Mouse (Mus musculus): Measurements from ENCODE around the gene Ap4b1.
"Not testable (repeated sequence)": the region's sequence is repeated elsewhere in the genome, so short reads cannot be mapped to it uniquely, and the experiment has no call there.

The Ap4b1 gene

DNA sequence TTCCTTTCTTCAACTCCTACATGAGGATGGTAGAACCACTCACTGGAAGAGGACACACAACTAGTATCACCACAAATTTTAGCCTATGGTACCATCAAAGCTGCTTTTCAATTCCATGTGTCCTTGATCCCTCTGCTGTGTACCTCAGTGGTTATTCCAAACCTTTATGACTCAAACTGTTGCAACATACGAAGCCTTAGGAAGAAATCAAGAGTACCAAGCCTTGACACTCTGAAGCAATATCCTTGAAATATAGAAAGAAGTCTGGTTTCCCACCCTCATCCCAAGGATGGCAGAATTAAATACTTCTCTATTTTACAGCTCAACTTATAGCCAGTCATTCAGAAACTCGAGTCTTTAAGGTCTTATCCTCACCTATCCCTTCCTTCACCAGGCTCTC is 12.9 kb upstream of the Ap4b1 start:
- no peak for ATAC-seq (ENCODE audit: insufficient number of reproducible peaks, low FRiP score, low TSS enrichment)

DNA sequence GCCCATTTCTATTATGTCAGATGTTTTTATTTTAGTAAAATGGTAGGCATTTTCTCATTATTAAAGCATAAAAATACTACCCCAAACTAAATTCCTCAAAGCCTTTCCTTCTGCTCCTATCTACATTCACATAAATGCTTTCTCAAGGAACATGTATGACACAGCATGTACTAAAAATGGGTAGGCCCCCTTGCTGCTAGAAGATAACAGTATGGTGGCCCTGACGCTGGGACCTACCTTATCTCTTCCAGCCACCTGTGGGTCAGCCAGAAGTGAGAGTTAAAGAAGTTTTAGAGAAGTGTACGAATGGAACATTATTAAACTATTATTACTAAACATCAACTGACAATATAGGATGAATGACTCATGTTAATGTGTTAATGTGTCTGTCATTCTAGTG is 9.8 kb upstream of the Ap4b1 start:
- no peak for ATAC-seq (ENCODE audit: insufficient number of reproducible peaks, low FRiP score, low TSS enrichment)

DNA sequence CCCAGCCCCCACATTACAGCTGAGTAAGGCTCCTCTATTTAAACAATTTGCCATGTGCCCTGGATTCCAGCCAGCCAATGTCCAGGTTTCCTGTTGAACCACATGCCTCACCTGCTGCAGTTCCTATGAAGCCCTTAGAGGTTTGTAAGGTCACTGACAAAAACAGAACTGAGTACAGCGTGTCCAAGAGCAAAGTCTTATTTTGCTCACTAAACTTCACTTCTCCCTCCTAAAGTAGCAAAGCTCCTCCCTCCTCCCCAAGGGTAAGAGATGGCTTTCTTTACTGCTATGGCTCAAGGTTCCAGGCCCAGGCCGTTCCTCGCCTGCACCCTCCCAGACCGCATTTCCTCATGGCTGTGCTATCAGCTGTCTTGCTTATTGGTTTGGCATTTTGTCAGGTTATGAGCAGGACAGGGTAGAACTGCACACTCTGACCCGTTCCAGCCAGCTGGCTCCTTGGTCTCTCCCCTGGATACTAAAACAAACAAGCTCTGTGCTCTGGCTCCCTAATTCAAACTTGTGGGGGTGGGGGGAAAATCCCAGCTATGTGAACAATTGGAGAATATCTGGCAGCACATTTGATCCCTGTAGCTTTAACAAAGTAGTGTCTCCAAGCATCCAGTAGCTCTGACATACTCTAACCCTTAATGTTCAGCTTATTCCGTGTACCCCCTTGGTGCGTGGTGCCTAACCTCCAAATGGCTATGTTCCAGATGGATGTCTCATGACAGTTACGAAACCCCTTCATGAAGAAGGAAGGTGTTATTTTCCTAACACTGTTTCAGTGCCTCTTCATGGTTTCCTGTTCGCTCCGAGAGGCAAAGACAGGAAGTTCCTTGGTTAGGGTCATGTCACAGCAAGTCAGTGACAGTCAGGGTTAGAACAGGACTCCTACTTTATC is 7.4 kb upstream of the Ap4b1 start:
- ATAC-seq (ENCODE audit: insufficient number of reproducible peaks, low FRiP score, low TSS enrichment): peak; percentile 92

DNA sequence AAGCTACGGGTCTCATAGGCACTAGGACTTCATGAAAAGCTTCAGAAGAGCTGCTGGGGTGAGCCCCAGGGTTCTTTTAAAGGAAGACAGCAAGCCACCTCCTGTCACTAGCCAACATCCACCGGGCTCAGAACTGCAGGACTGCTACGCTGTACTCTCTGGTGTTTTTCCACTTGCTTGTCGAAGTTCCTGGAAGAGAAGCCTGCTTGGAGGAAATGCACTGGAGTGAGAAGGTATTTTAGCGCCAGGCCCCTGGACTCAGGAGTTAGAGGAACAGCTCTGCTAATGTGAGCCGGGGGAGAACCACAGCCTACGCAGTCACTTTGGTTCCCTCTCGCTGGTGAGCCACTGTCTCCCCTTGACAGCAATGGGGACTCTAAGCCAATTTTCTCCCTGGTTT is 6.5 kb upstream of the Ap4b1 start:
- ATAC-seq (ENCODE audit: insufficient number of reproducible peaks, low FRiP score, low TSS enrichment): no peak

DNA sequence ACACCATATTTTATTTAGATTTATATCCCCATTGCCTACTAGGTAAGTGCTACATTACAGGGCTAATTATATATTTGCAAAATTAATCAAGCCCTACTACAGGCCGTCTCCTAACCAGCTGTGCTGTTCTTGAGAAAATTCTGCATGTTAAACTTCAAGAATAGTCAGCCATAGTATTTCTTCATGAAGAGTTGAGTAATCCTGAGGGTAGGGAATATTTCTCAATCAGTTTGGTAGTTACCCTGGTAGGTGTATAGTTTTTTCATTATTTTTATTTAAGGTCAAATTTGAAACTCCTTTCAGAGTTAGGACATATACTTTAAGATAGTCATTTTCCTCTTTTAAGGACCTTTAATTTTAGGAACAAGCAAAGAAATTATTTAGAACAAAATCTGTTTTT is 3.6 kb upstream of the Ap4b1 start:
- ATAC-seq (ENCODE audit: insufficient number of reproducible peaks, low FRiP score, low TSS enrichment): no peak

DNA sequence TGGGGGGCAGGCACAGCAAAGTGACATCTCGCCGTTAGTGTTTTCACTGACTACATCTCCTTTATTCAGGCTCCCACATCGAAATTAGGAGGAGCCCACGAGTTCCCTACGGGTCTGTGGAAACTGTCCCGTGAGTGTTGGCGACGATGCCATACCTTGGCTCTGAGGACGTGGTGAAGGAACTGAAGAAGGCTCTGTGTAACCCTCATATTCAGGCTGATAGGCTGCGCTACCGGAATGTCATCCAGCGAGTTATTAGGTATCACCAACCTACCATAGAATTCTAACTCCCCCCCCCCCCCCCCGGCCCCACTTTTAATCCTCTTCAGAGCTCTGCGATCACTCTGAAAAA is 455 bp downstream of the Ap4b1 start:
- peak; percentile 57 for ATAC-seq (ENCODE audit: insufficient number of reproducible peaks, low FRiP score, low TSS enrichment)

DNA sequence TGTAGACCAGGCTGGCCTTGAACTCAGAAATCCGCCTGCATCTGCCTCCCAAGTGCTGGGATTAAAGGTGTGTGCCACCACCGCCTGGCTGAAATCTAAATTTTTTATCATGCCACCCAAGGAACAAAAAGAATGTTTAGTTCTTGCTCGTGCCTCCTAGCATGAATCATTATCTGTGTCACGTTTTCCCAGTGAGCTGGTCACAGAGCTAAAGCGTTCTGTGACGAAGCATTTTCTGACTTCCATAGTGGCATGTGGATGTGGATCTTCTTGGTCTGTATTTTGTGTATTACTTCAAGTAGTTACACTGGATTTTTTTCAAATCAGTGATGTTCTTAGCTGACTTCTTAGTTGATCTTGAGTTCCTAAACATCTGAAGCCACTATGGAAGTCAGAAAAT is 1.6 kb downstream of the Ap4b1 start:
- no peak for ATAC-seq (ENCODE audit: insufficient number of reproducible peaks, low FRiP score, low TSS enrichment)

DNA sequence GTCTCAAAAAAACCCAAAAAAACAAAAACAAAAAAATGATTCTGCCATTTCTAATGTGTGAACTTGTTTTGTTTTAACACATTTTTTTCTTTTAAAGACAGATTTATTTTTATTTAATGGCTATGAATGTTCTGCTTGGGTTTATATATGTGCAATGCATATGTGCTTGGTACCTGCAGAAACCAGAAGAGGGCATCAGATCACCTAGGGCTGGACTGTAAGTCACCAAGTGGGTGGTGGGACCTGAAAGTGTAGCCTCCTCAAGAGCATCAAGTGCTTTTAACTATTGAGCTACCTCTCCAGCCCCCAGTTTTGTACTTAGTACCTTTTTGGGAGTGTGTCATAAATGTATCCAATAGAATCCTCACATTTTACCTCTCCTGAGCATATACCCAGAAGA is 18.2 kb downstream of the Ap4b1 start:
- no peak for ATAC-seq (ENCODE audit: insufficient number of reproducible peaks, low FRiP score, low TSS enrichment)

DNA sequence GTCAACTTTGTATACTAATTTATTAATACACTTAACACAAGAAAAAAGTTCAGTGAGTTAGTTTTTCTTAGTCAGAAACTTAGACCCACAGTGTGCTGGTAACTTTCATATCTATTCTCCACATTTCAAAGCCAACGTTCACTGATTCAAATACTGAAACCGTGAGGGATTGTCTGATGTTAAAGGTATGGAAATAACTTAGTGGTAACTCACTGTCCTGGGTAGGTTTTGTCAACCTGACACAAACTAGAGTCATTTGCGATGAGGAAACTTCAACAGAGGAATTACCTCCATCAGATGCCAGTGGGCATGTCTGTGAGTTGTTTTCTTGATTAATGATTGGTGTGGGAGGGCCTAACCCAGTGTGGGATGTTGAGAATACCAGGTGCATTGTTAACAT is 19.7 kb downstream of the Ap4b1 start:
- ATAC-seq (ENCODE audit: insufficient number of reproducible peaks, low FRiP score, low TSS enrichment): no peak

DNA sequence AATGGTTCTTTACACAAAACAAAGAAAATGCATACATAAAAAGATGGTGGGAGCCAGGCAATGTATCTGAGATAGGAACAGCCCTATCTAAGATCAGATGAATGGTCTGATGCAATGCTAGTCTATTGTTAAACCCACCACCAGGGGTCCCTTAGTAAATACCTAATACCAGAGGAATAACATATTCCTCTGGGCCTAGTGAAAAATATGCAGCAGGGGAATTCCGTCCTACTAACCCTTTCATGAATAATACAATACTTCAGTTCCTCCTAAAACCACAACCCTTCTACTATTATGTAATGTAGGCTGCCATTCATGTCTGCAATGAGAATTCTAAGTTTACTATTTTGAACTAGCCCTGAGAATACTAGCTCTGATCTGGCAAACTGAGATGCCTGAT is 21.4 kb downstream of the Ap4b1 start:
- ATAC-seq (ENCODE audit: insufficient number of reproducible peaks, low FRiP score, low TSS enrichment): not testable (repeated sequence)

DNA sequence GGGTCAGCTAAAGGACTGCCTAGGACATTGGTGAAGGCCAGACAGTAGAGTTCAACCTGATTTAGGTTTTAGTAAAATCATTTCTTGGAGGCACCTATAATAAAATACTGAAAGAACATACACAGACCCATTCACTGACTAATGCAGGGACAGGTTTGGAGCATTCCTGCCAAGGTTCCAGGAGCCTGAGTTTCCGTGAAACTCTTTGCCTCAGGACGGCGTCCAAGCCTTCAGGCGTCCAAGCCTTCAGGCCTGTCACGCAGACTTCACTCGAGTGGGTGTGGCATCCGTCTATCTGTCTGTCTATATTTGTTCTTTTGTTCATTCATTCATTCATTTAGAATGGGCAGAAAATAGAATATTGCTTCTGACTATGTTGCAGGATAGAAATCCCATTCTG is 21.8 kb downstream of the Ap4b1 start:
- ATAC-seq (ENCODE audit: insufficient number of reproducible peaks, low FRiP score, low TSS enrichment): no peak

DNA sequence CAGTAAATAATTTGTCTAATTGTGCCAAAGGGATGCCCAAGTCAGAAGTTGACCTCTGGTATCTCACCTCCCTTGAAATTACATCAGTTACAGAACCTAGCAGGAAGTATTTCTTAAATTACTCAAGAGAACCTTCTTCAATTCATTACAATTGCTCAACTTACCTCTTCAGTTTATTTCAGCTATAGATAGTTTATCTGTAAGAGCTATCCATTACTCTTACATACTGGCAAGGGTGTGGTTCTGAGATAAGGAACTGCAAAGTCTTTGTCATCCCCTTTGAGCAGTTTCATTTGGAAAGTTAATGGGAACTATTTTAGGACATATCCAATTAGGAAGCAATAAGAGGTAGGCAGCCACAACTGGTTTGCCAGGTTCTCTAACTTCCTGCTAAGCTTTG is 23.1 kb downstream of the Ap4b1 start, which contains the start of gene Bcl2l15:
TSS of gene Bcl2l15 (plus strand) at position 176 of the 400 bp plus-strand sequence.
- no peak for ATAC-seq (ENCODE audit: insufficient number of reproducible peaks, low FRiP score, low TSS enrichment)

DNA sequence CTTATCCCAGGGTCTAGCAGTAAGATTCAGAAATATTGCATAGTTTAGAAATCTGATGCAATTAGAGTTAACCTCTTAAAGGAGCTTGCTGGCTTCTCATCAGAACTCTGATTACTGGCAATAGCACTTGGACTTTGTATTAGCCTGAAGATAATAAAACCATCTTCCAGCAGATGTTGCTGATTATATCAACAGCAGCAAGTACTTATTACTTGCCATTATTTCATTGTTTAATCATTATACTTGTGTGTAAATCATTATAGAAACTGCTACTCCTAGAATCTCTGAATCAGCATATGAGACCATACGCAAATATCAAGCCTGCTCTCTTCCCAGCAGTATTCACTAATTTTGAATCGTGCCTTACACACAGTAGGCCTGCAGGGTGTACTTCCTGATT is 24.7 kb downstream of the Ap4b1 start:
- ATAC-seq (ENCODE audit: insufficient number of reproducible peaks, low FRiP score, low TSS enrichment): no peak

DNA sequence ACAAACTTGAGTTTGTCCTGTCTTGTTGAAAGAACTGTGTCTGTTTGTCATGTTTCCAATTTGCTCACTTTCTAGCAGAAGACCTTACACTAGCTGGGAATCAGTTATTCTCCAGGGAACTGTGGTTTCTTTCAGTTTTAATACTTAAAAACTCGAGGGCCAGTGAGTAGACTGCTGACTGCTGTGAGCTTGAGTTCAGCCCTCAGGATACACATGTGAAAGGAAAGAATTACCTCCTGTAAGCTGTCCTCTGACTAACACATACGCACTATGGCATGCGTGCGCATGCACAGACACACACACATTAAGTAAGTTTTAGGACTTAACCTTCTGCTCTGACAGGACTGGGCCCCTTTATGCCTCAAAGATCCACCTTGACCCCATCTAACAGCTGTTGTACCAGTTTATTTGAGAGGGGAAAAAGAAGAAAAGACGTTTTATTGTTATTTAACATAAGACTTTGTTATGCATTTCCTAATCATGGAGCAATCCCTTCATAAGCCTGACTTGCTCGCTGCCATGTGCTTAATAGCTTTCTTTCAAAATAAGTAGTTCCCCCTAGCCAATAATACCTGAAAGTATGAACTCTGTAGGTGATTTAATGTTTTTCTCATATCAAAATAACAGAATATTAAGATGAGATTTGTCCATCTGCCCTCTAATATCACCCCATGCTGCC is 26.1 kb downstream of the Ap4b1 start:
- ATAC-seq (ENCODE audit: insufficient number of reproducible peaks, low FRiP score, low TSS enrichment): no peak

DNA sequence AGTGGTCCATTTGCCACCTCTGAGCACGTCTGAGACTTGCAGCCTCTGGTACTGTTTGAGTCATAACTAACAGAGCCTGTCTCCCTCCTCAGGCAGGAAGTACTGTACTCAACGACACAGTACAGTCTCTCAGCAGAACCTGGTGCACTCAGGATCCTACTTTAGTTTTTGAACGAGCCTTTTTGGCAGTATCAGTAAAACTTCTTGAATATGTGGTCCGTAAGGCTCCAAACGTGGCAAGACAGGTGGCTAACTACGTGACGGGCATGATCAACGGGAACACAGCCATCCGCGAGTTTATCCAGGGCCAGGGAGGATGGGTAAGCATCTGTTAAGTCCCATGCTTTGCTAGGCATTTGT is 26.6 kb downstream of the Ap4b1 start:
- peak; percentile 78 for ATAC-seq (ENCODE audit: insufficient number of reproducible peaks, low FRiP score, low TSS enrichment)

DNA sequence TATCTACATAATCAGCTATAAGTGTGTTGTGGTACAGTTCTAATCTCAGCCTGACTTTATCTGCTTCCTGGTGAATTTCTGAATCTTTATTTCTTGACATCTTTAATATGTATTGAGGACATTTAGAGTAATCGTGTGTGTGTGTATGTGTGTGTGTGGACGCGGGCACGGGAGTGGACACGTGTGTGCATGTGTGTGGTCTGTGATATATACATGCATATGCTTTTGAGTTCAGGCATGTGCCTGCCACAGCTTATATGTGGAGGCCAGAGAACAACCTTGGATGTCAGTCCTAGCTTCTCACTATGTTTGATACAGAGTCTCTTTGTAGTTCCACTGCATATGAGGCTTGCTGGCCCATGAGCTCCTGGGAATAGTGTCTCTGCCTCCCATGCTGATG is 27.1 kb downstream of the Ap4b1 start:
- ATAC-seq (ENCODE audit: insufficient number of reproducible peaks, low FRiP score, low TSS enrichment): no peak

DNA sequence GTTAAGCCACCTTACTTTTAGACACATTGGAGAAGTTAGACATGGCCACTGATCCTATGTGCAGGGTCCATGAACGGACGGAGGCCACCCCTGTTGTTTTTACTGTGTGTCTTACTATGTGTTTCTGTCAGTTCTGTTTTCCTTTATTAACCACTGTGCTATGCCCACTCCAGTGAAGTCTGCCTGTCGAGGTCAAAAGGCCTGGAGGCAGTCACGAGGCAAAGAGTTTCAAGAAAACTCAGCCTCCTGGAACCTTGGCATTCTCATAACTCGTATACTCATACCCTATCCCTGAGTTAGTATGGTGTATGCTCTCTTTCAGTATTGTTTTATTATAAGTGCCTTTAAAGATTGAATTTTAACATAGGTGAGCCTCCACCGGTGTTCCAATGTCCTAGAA is 30.4 kb downstream of the Ap4b1 start:
- ATAC-seq (ENCODE audit: insufficient number of reproducible peaks, low FRiP score, low TSS enrichment): no peak

DNA sequence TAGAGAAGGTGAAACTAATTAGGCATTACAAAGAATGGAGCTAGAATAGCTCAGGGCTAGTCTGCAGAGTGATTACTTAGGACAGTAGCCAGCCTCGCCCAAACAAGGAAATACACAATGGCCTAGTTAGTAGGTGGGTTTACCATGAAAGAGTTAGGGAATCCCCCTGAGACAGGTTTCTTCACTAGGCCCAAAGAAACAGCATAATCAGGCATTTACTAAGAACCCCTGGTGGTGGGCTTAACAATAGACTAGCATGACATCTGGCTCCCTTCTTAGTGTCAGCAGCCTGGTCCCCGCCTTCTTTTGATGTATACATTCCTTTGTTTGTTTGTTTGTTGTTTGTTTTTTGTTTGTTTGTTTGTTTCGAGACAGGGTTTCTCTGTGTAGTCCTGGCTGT is 30.9 kb downstream of the Ap4b1 start:
- ATAC-seq (ENCODE audit: insufficient number of reproducible peaks, low FRiP score, low TSS enrichment): not testable (repeated sequence)

DNA sequence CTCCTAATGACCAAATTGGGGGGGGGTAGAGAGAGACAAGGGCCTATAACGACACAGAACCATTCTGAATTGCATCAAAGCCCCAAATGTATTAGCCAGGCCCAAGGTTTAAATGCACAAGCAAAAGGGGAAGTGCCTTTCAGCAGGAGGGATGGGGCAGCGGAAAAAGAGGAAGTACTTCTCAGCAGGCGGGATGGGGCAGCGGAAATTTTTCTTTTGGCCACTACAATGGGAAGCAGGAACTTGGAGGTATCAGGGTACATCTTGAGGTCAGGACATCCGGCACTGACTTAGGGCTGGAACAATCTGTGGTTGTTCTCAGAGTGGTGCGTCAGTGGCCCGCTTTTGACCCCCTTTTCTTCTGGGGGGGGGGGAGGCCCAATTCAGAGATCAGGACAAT is 31.6 kb downstream of the Ap4b1 start:
- not testable (repeated sequence) for ATAC-seq (ENCODE audit: insufficient number of reproducible peaks, low FRiP score, low TSS enrichment)

DNA sequence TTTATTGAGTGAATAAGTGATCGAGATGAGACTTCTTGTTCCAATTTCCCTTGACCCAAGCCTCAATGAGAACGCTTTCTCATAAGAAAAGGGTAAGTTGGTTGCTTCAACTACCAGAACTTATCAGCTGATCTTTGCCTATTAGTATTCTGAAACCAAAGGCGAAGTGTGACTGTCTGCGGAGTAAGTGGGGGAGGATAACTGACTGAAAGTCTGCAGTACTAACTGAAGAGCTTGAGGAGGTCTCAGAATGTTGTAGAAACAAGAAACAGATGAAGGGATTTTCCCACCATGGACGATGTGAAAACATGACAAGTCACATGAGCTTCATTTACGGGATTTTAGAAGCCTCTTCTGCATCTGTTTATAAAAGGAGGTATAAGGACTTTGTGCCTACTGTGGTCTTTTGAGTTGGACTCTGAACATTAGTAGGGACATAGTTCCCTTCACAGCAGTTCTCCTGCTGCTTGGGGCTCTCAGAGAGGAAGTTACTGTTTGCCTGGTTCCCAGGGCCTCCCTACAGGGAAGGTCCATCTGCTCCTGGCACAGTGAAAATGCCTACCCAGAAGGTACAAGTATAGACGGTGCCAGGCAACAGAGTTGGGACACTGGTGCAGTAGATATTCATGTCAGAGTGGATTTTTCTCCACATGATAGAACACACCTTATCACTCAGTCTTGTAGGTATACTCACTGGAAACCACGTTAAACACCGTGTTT is 41.5 kb downstream of the Ap4b1 start:
- ATAC-seq (ENCODE audit: insufficient number of reproducible peaks, low FRiP score, low TSS enrichment): peak; percentile 92

DNA sequence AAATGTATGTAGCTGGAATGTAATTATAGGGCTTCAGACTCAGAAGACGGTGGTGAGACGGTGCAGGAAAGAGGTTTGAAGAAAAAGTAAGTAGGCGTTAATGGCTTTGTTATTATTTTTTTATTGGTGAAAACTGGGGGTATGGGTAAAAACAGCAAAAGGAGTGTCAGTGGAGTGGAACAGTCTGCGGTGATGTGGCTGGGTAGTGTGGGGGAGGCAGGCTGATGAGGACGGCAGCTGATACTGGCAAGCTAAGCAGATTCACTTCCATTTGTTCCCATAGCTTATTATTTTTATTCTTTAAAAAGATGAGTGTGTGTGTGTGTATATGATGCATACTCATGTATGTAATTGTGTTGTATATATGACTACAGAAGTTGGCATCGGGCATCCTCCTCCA is 42.2 kb downstream of the Ap4b1 start:
- peak; percentile 41; the same call in 1 of the 2 replicates for ATAC-seq (ENCODE audit: insufficient number of reproducible peaks, low FRiP score, low TSS enrichment)

All from cerebellum, adult (tissue).